Mouse (Mus musculus): Measurements from ENCODE around the gene Ptprb.

Ptprb gene

DNA sequence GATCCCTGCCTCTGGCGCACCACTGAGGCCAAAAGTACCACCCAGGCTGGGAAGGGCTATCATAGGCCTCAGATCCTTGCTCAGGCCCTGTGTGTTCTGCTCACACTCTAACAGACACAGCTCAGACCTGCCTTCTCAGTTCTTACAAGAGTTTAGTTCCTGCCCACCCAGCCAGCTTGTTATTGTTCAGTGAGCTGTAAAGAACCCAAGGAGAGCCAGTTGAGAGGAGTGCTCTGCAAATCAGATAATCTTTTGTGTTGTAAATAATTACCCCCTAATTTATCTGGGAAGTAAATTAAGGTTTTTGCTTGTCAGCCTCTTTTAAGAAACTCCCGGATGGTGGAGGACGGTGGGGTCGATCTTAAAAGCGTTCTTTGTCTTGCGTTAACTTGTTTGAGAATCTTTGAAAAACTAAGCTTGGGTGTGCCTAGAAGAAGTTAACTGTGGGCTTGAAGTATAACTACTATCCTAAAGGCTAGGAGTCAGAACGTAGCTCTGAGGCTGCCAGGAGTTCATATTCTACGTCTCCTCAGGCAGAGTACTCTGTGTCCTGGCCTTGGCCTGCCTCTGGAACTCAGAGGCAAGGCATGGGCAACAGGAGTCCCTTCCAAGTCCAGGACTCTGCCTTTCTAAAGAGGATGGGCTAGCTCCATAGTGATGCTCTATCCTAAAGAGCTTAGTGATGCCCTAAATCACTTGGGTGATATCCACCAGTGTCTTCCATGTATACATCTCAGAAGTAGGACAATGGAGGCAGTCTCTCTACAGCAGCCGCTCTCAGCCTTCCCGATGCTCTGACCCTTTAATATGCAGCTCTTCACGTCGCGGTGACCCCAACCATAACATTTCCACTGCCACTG lies 107.7 kb downstream of the Ptprb start:
- DNase-seq: no peak

DNA sequence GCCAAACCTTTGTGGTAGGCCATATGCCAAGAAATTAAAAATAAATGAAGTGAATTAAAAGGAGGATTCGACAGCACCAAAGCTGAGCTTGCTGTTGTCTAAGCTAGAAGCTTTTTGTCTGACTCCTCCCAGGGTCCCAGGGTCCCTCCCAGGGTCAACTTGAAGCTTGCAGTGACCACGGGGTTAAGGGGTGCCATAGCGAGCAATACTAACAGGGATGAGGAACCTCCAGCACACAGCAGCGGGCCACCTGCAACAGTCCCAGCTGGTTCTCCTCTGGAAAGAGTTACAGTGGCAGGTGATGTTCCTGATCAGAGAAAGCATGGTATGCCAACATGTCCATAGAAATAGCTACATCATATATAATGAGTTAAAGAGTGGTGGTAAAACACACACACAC lies 109.1 kb downstream of the Ptprb start:
- no peak for DNase-seq

DNA sequence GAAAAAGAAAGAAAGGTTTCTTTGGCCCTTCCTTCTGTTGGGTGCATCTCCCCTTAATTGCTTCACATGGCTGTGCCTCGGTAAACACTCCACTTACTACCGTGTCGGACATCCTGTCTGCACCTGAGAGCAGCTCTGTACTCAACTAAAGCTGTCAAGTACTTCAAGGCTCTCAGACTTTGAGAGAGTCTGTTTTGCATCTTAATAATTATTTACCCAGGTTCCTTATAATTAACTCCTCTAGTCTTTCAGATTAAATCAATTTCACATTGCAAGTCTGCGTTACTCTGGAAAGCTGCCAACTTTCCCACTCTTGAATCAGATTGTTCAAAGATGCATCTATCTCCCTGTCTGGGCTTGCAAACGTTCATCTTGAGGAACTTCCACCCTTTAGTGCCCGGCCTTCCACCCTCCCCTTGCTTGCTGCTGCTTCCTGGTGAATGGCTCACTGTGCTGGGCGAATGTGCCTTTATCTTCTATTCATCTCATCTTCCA lies 111.1 kb downstream of the Ptprb start:
- DNase-seq: no peak

DNA sequence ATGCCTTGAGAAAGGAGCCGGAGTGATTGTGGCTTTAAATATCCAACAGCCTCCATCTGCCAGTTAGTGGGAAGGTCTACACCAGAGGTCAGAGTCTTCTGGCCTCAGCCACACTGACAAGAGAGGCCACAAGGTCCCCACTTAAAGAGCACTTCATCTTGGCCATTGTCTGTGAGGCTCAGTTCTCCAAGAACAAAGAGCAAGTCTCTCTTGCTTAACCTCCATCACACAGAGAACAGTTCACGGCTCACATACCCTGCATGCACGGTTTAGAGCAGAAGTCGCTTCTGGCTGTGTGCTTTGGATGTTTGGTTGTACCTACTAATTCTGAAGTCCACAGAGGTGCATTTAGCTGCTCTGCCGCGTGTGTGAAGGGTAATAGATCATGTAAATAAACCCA lies 113.5 kb downstream of the Ptprb start:
- DNase-seq: no peak

DNA sequence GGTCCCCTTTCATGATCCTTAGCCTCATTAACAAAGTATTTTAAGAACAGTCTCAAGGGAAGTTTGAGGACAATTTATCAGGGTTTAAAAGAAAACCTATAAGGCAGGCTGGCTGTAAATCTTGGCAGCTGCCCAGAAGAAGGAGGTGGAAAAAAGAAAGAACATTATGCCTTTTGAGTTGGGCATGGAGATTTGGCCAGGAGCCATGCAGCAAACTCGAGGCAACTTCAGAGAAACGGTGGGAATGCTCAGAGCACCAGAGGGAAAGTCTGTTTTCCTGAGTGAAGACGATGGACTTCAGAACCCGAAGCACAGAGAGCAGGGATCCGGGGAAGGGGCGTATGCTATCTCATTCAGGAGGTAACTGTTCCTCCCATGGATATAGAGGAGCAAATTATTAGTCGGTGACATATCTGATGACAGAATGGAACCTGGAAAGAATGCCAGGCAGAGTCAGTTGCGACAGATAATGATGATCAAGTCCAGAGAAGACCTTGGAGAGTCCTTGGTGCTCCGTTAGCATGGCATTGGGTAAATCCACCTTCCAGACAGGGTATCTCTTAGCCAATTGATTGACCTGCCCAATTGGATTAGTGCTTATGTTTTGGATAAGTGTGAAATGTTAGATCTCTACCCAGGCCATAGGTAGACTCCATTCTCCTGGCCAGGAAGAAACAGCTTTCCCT lies 118.6 kb downstream of the Ptprb start:
- DNase-seq: no peak

DNA sequence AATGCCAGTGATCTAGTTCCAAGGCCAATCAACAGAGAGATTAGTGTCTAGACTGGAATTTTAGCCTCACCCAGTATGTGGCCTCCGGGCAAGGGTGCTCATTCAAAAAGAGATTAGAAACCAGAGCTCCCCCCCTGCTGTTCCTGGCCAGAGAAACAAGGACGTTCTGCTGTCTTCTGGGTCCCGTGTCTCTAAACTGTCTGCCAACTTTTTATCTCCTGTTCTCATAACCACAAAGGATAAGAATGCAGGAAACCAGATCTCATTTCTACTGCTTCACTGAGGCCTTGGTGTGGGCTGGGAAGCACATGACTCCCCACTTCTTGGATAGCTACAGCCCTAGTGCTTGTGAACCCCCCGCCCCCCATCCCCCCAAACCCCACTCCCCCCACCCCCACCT lies 119.3 kb downstream of the Ptprb start:
- DNase-seq: no peak

DNA sequence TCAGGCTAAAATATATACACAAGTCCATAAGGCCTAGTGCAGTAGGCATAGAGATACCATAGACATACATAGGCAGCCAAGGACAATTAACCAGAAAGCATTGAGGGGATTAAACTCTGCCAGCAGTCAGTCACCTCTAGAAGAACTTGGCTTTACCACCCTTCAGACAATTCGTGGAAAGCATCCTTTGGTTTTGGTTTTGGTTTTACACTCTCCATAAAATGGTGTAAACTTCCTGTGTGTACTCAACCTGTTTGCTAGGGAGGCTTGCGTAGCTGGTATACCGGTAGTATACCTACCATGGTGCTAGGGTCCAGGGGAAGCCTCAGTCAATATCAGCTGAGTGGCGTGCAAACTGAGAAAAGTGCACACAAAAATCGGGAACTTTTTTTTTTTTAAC lies 121.0 kb downstream of the Ptprb start:
- DNase-seq: no peak

DNA sequence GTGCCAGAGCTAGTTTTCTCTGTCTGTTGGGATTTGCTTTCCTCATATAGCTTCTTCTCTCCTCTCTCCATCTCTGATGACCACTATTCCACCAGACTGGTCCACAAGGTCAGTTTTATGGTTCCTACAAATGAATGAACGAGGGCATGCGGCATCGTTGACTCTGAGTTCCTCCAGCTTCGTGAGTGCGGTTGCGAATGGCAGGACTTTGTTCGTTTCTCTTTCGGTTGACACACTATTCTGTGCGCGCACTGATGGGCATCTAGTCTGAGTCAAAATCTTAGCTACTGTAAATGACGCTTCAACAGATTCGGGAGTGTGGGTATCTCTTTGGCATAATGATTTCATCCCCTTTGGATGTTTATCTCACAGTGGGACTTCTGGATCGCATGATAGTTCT lies 121.6 kb downstream of the Ptprb start:
- no peak for DNase-seq

DNA sequence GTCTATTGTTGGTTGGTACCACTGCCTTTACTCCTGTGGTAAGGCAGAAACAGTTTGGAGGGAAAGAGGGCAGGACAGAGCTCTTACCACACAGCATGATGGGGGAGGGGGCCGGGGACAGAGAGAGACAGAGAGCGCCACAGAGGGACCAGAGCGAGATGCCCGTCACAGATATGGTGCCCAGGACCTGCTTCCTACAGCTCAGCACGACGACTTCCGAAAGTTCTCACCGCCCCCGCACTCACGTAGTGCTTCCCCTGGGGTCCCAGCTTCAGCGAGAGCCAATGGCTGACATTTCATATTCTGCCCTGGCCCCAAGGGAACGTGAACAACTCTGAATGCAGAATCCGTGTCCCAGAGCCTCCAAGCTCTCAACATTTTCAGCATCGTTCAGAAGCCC lies 122.2 kb downstream of the Ptprb start:
- no peak for DNase-seq

DNA sequence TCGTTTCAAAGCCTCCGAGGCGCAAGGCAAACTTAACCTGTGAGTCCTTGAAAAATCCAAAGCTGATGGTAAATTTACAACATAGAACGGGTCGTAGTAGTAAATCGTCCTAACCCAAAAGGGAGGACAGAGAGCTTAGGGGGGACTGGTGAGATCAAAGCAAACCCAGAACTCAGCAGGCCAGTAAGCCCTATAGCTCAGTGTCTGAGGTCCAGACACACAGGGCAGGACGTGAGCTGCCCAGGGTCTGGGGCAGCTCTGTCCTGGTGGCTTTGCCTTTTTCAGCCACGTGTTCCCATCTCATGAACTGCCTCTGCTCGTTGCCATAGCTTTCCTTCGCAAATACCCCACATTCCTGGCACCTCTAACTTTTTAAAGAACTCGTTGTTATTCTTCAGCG lies 122.7 kb downstream of the Ptprb start:
- no peak for DNase-seq

DNA sequence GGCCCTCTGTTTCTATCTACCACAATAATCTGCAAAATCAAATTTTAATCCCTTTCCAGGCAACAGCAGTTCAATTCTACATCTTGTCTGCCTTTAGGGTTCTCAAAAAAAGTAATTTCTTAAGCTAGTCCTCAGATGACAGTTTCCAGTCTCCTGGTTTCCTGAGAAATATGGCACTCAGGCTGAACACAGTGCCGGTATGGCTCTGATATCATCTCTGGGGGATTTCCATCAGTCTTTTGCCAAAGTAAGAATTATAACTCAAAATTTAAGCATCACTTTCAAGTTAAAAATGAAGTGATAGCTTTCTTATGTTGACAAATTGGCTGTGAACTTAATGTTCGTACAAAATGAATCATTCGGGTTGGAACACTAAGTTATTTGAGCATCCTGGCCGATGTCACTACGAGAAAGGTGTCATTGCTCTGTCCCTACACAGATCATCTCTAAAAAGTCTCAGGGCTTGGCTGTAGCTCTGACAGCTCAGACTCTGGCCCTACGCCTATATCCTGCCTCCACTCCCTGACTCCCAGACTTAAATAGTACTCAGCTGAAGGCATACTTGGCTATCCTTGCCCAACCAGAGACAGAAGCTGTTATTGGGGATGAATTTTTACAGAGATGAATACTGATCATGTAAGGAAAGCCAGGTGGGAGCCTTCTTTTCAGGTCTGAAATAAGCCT lies 127.6 kb downstream of the Ptprb start:
- no peak for DNase-seq

DNA sequence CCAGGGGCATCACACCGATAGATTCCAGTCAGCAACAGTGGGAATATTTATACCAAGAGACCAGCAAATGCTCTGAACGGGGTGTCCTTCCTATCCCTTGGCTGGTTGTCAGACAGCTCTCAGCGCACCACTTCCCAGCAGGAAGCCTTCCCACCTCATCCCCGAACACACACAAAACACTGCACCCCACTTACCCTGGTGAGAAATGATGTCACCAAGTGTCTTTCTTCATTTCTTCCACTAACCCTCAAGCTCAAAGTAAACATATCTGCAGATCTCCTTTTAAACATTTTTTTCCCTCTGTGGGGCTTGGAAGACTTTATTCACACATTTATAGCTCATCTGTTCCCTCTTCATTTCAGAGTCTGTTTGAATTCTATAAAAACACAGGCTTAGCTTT lies 128.4 kb downstream of the Ptprb start:
- DNase-seq: no peak

DNA sequence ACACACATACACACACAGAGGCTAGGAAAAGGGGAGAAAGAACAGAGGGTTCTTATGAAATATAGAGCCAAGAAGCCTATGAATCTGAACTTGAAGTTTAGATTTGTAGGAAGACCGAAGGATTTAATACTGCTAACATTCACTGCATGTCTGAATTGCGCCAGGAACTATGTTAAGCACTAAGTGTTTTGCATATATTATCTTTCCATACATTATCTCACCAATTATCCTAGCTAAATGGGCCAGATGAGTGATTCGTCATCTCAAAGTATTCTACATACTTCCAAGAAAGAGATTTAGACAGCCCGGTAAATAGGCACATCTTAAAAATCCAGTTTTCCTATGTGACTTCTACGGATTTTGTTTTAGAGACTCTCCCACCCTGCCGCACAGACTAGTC lies 129.7 kb downstream of the Ptprb start:
- no peak for DNase-seq

DNA sequence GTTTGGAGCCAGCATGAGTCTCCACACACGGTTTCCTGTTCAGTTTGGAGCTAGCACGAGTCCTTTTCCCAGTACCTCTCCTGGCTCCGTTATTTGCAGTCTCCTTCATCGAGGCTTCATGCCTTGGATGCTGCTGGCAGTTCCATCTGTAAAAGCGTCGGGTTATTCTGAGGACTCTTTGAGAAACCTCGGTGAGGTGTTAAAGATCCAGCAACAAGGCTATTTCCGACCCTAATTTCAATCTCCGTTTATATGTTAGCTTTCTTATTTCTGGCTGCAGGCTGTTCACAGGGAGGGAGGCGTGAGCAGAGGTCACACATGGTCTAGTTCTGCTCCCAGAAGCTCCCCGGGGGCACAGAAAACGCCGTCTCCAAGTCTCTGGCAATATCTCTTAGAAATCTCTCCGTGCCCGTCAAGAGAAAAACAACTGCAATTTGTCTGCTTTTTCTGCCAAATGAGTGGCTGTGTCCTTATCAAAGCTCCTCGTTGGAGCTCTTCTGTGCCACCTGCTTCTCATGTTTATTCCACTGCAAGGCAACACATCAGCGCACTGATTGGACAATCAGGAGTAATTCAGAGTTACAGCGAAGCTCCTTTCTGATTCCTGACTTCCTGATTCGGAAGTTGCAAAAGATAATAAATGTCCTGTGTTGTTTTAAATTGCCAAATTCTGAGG lies 132.5 kb downstream of the Ptprb start:
- no peak for DNase-seq

DNA sequence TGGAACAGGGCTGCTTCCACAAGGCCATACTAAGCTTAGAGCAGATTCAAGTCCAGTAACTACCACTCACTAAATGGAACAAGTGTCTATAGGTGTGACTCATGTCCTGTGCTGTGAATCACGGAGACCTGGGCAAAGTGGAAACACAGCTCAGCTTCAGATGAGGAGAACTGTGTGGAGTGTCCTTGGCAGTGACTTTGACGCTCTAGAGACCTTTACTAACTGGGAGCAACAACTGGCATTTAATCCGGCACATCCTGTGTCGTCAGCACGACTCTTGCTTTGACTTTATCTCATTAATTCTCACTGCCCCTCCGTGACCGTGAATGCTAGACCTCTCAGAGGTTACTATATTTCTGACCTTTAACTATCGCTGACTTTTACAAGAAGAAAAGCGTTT lies 135.5 kb downstream of the Ptprb start:
- DNase-seq: no peak

DNA sequence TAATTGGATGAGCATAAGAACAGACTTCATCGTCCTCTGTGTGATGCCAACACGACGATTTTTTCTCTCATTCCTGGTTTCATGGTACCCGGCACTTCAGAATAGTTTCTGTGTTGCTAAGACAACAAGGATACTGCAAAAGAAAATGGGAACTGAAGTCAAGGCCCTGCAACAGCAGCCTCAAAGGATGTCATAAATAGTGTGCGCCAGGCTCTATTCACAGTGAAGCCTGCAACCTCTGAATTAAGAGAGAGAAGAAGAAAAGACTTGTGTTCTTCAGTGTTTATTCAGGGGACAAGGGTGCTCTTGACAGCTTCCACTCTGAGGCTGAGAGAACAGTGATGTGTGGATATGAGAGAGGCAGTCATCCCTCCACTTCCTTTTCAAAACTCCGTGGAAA lies 140.8 kb downstream of the Ptprb start:
- no peak for DNase-seq

DNA sequence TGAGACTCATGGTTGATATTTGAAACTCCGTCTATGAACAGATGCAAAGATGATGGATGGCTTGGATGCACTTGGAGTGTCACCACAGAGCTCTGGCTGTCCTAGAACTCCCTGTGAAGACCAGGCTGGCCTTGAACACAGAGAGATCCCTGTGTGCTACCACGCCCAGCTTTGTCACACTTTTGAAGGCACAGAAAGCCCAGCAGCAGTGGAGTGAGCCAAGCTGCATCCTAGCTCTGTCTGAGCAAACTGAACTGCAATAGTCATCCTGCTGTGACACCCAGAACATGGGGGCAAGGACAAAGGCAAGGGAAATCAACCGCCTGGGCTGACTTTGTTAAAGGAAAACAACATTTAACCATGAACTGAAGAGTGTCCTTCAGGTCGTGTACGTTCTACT lies 141.4 kb downstream of the Ptprb start:
- no peak for DNase-seq

DNA sequence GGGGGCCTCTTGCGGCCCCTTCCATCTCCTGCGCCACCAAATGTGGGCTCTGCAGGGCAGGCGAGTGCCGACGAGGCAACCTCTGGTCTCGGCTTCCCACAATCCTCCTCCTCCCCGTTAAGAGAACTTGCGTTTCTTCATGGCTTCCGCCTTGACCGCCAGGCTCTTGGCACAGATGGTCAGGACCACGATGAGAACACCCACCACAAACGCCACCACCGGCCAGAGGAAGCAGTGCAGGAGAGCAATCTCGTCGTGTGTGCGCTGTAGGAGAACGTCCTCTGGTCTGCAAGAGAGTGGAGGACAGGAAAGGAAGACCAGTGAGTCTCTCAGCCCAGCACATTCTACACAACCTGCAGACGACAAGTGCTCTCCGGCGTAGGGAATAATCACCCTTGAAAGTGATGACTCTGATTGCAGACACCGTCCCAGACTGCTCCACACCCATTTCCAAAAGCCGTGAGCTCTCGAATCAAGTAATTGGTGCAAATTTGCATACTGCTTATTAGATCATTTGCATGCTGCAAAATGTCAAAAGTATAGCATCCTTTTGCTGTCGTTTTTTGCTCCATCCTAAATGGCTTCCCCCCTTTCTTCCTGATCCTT lies 142.9 kb downstream of the Ptprb start:
- DNase-seq: no peak

DNA sequence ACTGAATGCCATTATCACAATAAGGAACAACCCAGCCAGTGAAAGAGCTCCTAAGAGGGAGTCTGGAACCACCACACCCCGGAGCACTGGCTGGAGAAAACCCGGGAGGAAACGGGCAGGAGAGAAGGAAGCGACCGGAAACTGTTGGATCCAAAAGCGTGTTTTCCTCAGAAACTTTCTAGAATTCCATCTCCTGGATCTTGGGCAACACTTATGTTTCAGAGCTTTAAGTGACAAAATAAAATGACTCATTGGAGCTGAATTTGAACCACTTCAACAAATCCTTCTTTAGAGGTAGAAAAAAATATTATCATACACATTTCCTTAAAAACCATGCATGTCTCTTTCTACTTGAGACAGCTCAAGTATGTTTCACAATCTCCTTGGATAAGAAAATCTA lies 145.7 kb downstream of the Ptprb start:
- no peak for DNase-seq

DNA sequence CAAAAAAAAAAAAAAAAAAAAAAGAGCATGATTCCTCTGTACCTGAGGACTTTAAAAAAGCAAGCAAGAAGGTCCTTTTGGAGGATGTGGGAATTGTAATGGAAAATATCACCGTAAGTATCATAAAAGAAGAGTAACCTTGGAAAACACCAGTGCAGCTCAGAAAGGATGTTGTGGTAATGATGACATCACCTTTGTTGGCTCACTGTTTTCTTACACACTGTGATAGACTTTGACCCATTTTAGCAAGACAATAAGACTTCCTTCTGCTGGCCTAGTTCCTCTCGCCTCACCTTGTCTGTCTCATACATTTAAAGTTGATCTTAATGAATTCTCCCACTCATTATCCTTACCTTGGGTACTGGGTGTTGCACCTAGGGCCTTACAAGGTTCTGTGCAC lies 147.2 kb downstream of the Ptprb start:
- no peak for DNase-seq

DNA sequence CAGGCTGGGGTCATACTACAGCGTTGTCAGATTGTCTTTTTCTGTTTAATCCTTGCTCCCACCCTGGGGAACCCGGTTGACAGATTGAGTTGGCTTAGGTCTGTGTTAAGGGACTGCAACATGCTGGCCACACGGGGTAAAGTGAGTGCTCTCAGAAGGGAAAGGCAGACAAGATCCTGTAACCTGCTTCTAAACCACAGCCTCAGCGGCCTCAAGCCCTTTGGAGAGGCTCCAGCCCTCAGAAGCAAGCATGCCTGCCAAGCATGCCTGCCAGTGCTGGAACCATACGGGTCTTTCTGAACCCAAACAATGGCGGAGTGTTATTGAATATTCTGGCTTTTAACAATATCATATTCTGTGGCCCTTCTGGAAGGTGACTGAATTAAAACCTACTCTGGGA lies 149.6 kb downstream of the Ptprb start:
- no peak for DNase-seq

DNA sequence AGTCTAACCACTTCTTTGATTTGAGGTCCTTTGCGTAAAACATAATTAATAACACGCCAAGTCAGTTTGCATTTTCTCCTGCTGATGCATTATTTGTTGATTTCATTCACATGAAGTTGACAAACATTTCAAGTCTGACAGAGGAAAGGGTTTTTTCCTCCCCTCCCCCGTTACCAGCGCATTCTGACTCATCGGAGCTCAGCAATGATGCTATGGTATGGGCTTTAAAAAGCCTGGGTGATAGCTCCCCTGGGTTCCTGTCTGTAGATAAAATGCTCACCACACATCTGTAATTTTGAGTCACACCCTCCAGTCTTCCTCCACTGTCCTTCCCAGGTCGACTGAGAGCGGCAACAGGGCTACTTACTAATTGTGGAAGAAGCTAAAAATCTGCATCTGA lies 150.9 kb downstream of the Ptprb start:
- DNase-seq: no peak
